Mouse (Mus musculus): Measurements from ENCODE around the gene Btn2a2. TPM values are rescaled to one million over a fixed set of nuclear protein-coding genes. Genes with fewer than 3 reads are reported as not detected.

The Btn2a2 gene
- total and polyA plus RNA-seq, 3 experiments: 1.2 to 2.1 (median 1.3) TPM

DNA sequence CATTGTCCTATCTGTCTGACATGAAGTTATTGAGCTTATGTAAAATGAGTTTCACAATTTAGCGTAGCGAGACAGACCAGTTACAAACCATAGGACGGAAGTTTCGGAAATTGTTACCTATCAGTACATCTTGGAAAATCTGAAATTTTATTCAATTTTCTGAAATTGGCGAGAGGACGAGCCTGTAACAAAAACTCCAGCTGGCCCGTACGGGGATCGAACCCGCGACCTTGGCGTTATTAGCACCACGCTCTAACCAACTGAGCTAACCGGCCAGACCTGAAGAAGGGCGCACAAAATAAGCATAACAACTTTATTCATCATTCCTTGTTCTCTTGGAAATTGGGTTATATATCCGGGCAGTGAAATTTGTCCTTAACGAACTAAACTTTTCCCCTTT, 50.7 kb downstream of the Btn2a2 start:
- TF ChIP-seq TBP (conservative IDR thresholded peaks at IDR 0.05; ENCODE audit: low read depth, low read length): peak; percentile 99
- TF ChIP-seq RCOR1 (conservative IDR thresholded peaks at IDR 0.05; ENCODE audit: low read depth, low read length): no peak
- no peak for TF ChIP-seq POLR2A (IDR thresholded peaks at IDR 0.05; ENCODE audit: low read depth, low read length)
- TF ChIP-seq ZNF384 (IDR thresholded peaks at IDR 0.05; ENCODE audit: low read depth, low read length): no peak
- no peak for TF ChIP-seq USF1 (IDR thresholded peaks at IDR 0.05; ENCODE audit: low read depth, low read length)
- TF ChIP-seq GABPA (IDR thresholded peaks at IDR 0.05; ENCODE audit: insufficient replicate concordance, low read depth, low read length): no peak
- no peak for TF ChIP-seq SIN3A (IDR thresholded peaks at IDR 0.05; ENCODE audit: low read length)
- TF ChIP-seq BHLHE40 (IDR thresholded peaks at IDR 0.05; ENCODE audit: low read depth, low read length): no peak
- no peak overlapping the region for H3K27ac ChIP-seq (ENCODE audit: insufficient read depth, low read depth)
- peak overlapping the region; percentile 57 to 77 (median 67) for H3K4me3 ChIP-seq (replicated peaks in 1 of 3; ENCODE audit: low read depth in 2 of 3, low read length in 2 of 3, poor library complexity in 1 of 3)
- no peaks in the 10 kb centered on the region for H3K79me2 ChIP-seq (replicated peaks; ENCODE audit: control insufficient read depth, extremely low read depth, insufficient read depth, poor library complexity, severe bottlenecking)
- in situ Hi-C loops (cut with MboI; ENCODE audit: low pct_ligation_motif_present, low pct_unique_long_range_greater_than_20kb, low sequenced_read_pairs): loop anchor here (25.0 kb wide), 2 partner anchors 1501 to 1576 kb away; partner anchors contain the start of gene Zfp184
- H3K27me3 ChIP-seq (replicated peaks): no peaks in the 10 kb centered on the region
- H3K4me1 ChIP-seq (ENCODE audit: control insufficient read depth in 1 of 2, insufficient read depth in 2 of 2): peaks cover 6 to 19% of the 10 kb centered on the region in 2 experiments
- no peaks in the 10 kb centered on the region for H3K9me3 ChIP-seq (replicated peaks; ENCODE audit: low read length)
- peak overlapping the region; percentile 79 for H3K4me2 ChIP-seq (ENCODE audit: insufficient read depth, low read depth, poor library complexity, severe bottlenecking)
- H3K9ac ChIP-seq (ENCODE audit: insufficient read depth, low read depth): peak overlapping the region; percentile 94; the same call in 1 of the 2 replicates
- dilution Hi-C loops (cut with MboI; ENCODE audit: extremely low pct_ligation_motif_present, extremely low pct_unique_long_range_greater_than_20kb, low sequenced_read_pairs): no loop called here
- H3K36me3 ChIP-seq (replicated peaks in 1 of 2; ENCODE audit: control insufficient read depth in 1 of 2, insufficient read depth in 1 of 2, low read length in 1 of 2): no peaks in the 10 kb centered on the region
- peak; percentile 85 for DNase-seq (ENCODE audit: extremely low read depth)

DNA sequence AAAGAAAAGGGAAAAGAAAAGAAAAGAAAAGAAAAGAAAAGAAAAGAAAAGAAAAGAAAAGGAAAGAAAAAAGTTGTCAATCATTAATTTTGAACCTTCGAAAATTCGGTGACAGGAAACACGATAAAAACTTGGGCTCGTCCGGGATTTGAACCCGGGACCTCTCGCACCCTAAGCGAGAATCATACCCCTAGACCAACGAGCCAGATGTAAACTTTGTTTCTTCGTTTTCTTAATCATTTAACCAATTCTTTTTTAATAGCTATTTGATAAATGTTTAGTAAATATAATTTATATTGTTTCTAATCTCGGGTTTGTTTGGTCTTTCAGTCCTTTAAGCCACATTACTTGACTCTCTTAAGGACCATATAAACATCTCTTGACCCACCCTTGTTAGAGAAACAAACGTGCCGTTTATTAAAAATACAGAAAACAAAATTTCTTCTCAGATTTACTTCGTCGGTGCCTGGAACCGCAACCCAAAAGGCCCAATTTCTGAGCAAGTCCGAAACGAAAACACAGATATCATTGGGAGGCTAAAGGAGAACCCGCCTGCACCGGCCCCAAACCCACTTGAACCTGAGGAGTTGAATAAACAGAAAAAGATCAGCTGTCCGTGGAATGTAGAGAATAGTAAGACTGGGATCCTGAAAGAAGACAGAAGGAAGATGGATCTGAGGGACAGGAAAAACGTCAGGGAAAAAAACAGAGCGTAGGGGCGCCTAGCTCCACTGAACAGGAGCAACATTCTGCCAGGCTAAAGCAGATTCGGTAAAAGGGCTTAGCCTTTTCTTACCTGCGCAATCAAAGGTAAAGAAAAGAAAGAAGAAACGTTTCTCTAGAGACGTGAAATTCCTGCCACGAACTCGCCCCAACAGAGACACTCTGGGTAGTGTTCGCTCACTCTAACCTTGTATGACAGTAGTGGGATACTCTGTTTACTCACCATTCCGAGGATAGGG, 51.5 kb downstream of the Btn2a2 start:
- DNase-seq (ENCODE audit: extremely low read depth): peak; percentile 72
- Histone ChIP-seq H3K4me1 (ENCODE audit: control insufficient read depth in 1 of 2, insufficient read depth in 2 of 2) (peaks cover 6 to 15% of the 10 kb centered on the region in 2 experiments), H3K9me3 (replicated peaks; ENCODE audit: low read length) (no peaks in the 10 kb centered on the region), H3K4me3 (replicated peaks in 1 of 3; ENCODE audit: low read depth in 2 of 3, low read length in 2 of 3, poor library complexity in 1 of 3) (peak overlapping the region; percentile 57 to 77 (median 67)), H3K27ac (ENCODE audit: insufficient read depth, low read depth) (peak overlapping the region; percentile 49), H3K9ac (ENCODE audit: insufficient read depth, low read depth) (peak overlapping the region; percentile 94), H3K27me3 (replicated peaks) (no peaks in the 10 kb centered on the region), H3K4me2 (ENCODE audit: insufficient read depth, low read depth, poor library complexity, severe bottlenecking) (peak overlapping the region; percentile 79), H3K36me3 (replicated peaks in 1 of 2; ENCODE audit: control insufficient read depth in 1 of 2, insufficient read depth in 1 of 2, low read length in 1 of 2) (no peaks in the 10 kb centered on the region), H3K79me2 (replicated peaks; ENCODE audit: control insufficient read depth, extremely low read depth, insufficient read depth, poor library complexity, severe bottlenecking) (no peaks in the 10 kb centered on the region)
- in situ Hi-C loops (cut with MboI; ENCODE audit: low pct_ligation_motif_present, low pct_unique_long_range_greater_than_20kb, low sequenced_read_pairs) (loop anchor here (25.0 kb wide), 2 partner anchors 1500 to 1575 kb away; partner anchors contain the start of gene Zfp184), dilution Hi-C loops (cut with MboI; ENCODE audit: extremely low pct_ligation_motif_present, extremely low pct_unique_long_range_greater_than_20kb, low sequenced_read_pairs) (no loop called here)
- TF ChIP-seq MAFK (IDR thresholded peaks at IDR 0.05; ENCODE audit: insufficient replicate concordance, low read length) (no peak), TBP (conservative IDR thresholded peaks at IDR 0.05; ENCODE audit: low read depth, low read length) (peak; percentile 100)

GRCm38 (mm10) chr13:23436231-23436661, 52.4 kb downstream of the Btn2a2 start:
- no peak for TF ChIP-seq SMC3 (IDR thresholded peaks at IDR 0.05; ENCODE audit: low read depth, low read length)
- peak; percentile 100 for TF ChIP-seq TBP (conservative IDR thresholded peaks at IDR 0.05; ENCODE audit: low read depth, low read length)
- Histone ChIP-seq H3K4me1 (ENCODE audit: control insufficient read depth in 1 of 2, insufficient read depth in 2 of 2) (peaks cover 6 to 10% of the 10 kb centered on the region in 2 experiments; a peak in 3 of 4 replicates), H3K27ac (ENCODE audit: insufficient read depth, low read depth) (no peak overlapping the region), H3K27me3 (replicated peaks) (no peaks in the 10 kb centered on the region), H3K4me3 (replicated peaks in 1 of 3; ENCODE audit: low read depth in 2 of 3, low read length in 2 of 3, poor library complexity in 1 of 3) (peak overlapping the region; percentile 32 to 59 (median 46)), H3K4me2 (ENCODE audit: insufficient read depth, low read depth, poor library complexity, severe bottlenecking) (peak overlapping the region; percentile 44; the same call in 1 of the 2 replicates), H3K9ac (ENCODE audit: insufficient read depth, low read depth) (no peak overlapping the region), H3K36me3 (replicated peaks in 1 of 2; ENCODE audit: control insufficient read depth in 1 of 2, insufficient read depth in 1 of 2, low read length in 1 of 2) (no peaks in the 10 kb centered on the region), H3K9me3 (replicated peaks; ENCODE audit: low read length) (no peaks in the 10 kb centered on the region), H3K79me2 (replicated peaks; ENCODE audit: control insufficient read depth, extremely low read depth, insufficient read depth, poor library complexity, severe bottlenecking) (no peaks in the 10 kb centered on the region)
- in situ Hi-C loops (cut with MboI; ENCODE audit: low pct_ligation_motif_present, low pct_unique_long_range_greater_than_20kb, low sequenced_read_pairs): loop anchor here (25.0 kb wide), 2 partner anchors 1499 to 1574 kb away; partner anchors contain the start of gene Zfp184
- dilution Hi-C loops (cut with MboI; ENCODE audit: extremely low pct_ligation_motif_present, extremely low pct_unique_long_range_greater_than_20kb, low sequenced_read_pairs): no loop called here
- peak; percentile 70 for DNase-seq (ENCODE audit: extremely low read depth)
